Mouse (Mus musculus) MEL (cell line): ENCODE results near the gene Dnajb8.

Source experiments
- CHD2 ChIP-seq: IDR thresholded peaks from 2 replicates; pipeline ENCODE4 v1.6.1; 2011; ENCODE audit warnings: low read length, improper control_type of control experiment
- CTCF ChIP-seq, 3 experiments: IDR thresholded peaks in 2 of 3; conservative IDR thresholded peaks in 1 of 3; 2 replicates each; pipeline ENCODE4 v1.5.1; 2011 to 2012; ENCODE audit warnings: low read length in 3 of 3, low read depth in 2 of 3, mild to moderate bottlenecking in 2 of 3, improper control_type of control experiment in 1 of 3, inconsistent platforms in 1 of 3, mixed read lengths in 1 of 3, moderate library complexity in 1 of 3; ENCODE audit not compliant: control insufficient read depth in 1 of 3, insufficient read depth in 1 of 3, poor library complexity in 1 of 3, severe bottlenecking in 1 of 3
- EP300 ChIP-seq, 2 experiments: IDR thresholded peaks; 2 replicates each; pipeline ENCODE4 v1.6.1; 2011; ENCODE audit warnings: improper control_type of control experiment in 2 of 2, low read length in 2 of 2, low read depth in 1 of 2, mild to moderate bottlenecking in 1 of 2
- MAX ChIP-seq: IDR thresholded peaks from 2 replicates; pipeline ENCODE4 v1.6.1; 2011; ENCODE audit warnings: low read length, improper control_type of control experiment
- MYB ChIP-seq: IDR thresholded peaks from 2 replicates; pipeline ENCODE4 v1.6.1; 2011; ENCODE audit warnings: mild to moderate bottlenecking, low read depth, low read length, improper control_type of control experiment
- MYC ChIP-seq: IDR thresholded peaks from 2 replicates; pipeline ENCODE4 v1.6.1; 2011; ENCODE audit warnings: low read depth, mild to moderate bottlenecking, low read length, improper control_type of control experiment, moderate library complexity
- NELFE ChIP-seq: IDR thresholded peaks from 2 replicates; pipeline ENCODE4 v1.6.1; 2011; ENCODE audit warnings: low read depth, low read length, improper control_type of control experiment
- NRF1 ChIP-seq: IDR thresholded peaks from 2 replicates; pipeline ENCODE4 v1.6.1; 2014; ENCODE audit warnings: low read depth, mild to moderate bottlenecking, inconsistent platforms, low read length, improper control_type of control experiment, moderate library complexity; ENCODE audit not compliant: poor library complexity, insufficient read depth, severe bottlenecking
- POLR2A ChIP-seq, 2 experiments: IDR thresholded peaks; 2 replicates each; pipeline ENCODE4 v1.6.1; 2011 to 2012; ENCODE audit warnings: low read length in 2 of 2, mild to moderate bottlenecking in 2 of 2, control low read depth in 1 of 2, improper control_type of control experiment in 1 of 2, low read depth in 1 of 2, moderate library complexity in 1 of 2; ENCODE audit not compliant: control insufficient read depth in 1 of 2, insufficient read depth in 1 of 2, poor library complexity in 1 of 2
- POLR2AphosphoS2 ChIP-seq: IDR thresholded peaks from 2 replicates; pipeline ENCODE4 v1.6.1; 2011; ENCODE audit warnings: low read length, improper control_type of control experiment
- POLR2AphosphoS5 ChIP-seq: IDR thresholded peaks from 2 replicates; pipeline ENCODE4 v1.6.1; 2012; ENCODE audit warnings: low read depth, borderline replicate concordance, mild to moderate bottlenecking, inconsistent platforms, low read length, moderate library complexity, mixed read lengths
- RCOR1 ChIP-seq: IDR thresholded peaks from 2 replicates; pipeline ENCODE4 v1.6.1; 2012; ENCODE audit warnings: low read depth, mild to moderate bottlenecking, inconsistent platforms, low read length, improper control_type of control experiment
- SMC3 ChIP-seq: IDR thresholded peaks from 2 replicates; pipeline ENCODE4 v1.6.1; 2011; ENCODE audit warnings: low read depth, low read length, improper control_type of control experiment
- ZNF384 ChIP-seq: IDR thresholded peaks from 2 replicates; pipeline ENCODE4 v1.6.1; 2012; ENCODE audit warnings: low read depth, mild to moderate bottlenecking, inconsistent platforms, low read length, improper control_type of control experiment

GRCm38 (mm10) chr6:88208321-88208720 is 13.7 kb upstream of the Dnajb8 start:
- no peak for TF ChIP-seq NELFE
- TF ChIP-seq MYB = no peak
- TF ChIP-seq POLR2AphosphoS2 = no peak
- TF ChIP-seq RCOR1 = no peak
- no peak for TF ChIP-seq MYC
- no peak for TF ChIP-seq POLR2A (IDR thresholded peaks at IDR 0.05; ENCODE audit: control insufficient read depth in 1 of 2, insufficient read depth in 1 of 2, low read depth in 1 of 2, low read length in 2 of 2, poor library complexity in 1 of 2)
- TF ChIP-seq CTCF (IDR thresholded peaks at IDR 0.05 in 2 of 3, conservative IDR thresholded peaks at IDR 0.05 in 1 of 3; ENCODE audit: control insufficient read depth in 1 of 3, insufficient read depth in 1 of 3, low read depth in 2 of 3, low read length in 3 of 3, poor library complexity in 1 of 3, severe bottlenecking in 1 of 3) = no peak
- no peak for TF ChIP-seq ZNF384
- TF ChIP-seq MAX = no peak
- TF ChIP-seq NRF1 = no peak
- TF ChIP-seq SMC3 = no peak
- TF ChIP-seq POLR2AphosphoS5 = no peak
- no peak for TF ChIP-seq EP300 (IDR thresholded peaks at IDR 0.05; ENCODE audit: low read depth in 1 of 2, low read length in 2 of 2)
- no peak for TF ChIP-seq CHD2
